Mouse (Mus musculus): ENCODE measurements around the gene Arhgap15.

DNA sequence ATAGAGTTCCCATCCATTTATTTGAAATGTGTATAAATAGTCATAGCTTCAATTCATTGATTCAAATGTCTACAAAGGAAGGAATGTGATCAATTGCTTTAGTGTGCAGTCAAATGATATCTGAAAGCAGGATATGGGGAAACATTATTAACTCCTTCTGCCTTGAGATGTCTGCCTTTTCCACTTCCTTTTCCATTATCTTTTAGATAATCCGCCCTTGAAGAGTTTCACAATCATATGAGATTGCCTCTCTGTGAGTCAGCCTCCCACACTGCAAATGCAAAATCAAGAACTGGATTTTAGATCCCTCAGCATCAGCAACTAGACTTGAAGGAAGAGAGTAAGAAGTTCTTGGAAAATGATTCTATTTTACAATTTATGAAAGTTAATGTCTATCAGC is 276.1 kb downstream of the Arhgap15 start:
- TF ChIP-seq POLR2A (IDR thresholded peaks at IDR 0.05; ENCODE audit: low read depth, low read length) = no peak
- TF ChIP-seq CTCF (conservative IDR thresholded peaks at IDR 0.05 in 1 of 2, IDR thresholded peaks at IDR 0.05 in 1 of 2; ENCODE audit: low read depth in 2 of 2, low read length in 2 of 2) = no peak
- TF ChIP-seq ELF1 (IDR thresholded peaks at IDR 0.05; ENCODE audit: low read depth, low read length) = no peak
- no peak for TF ChIP-seq BHLHE40 (IDR thresholded peaks at IDR 0.05; ENCODE audit: low read depth, low read length)
- no peak for TF ChIP-seq MAX (IDR thresholded peaks at IDR 0.05; ENCODE audit: low read length)
- no peak for TF ChIP-seq EP300 (IDR thresholded peaks at IDR 0.05; ENCODE audit: low read length)
- no peak for TF ChIP-seq CHD2 (IDR thresholded peaks at IDR 0.05; ENCODE audit: low read length)
- no peak for TF ChIP-seq NELFE (IDR thresholded peaks at IDR 0.05; ENCODE audit: low read depth, low read length)
- no peak for TF ChIP-seq MYC (IDR thresholded peaks at IDR 0.05; ENCODE audit: low read depth, low read length)
- TF ChIP-seq TBP (conservative IDR thresholded peaks at IDR 0.05; ENCODE audit: low read depth, low read length) = no peak
- TF ChIP-seq ZNF384 (IDR thresholded peaks at IDR 0.05; ENCODE audit: low read depth, low read length) = no peak
- no peak for TF ChIP-seq MAZ (IDR thresholded peaks at IDR 0.05; ENCODE audit: low read depth, low read length)
- no peak for TF ChIP-seq SMC3 (IDR thresholded peaks at IDR 0.05; ENCODE audit: low read depth, low read length)
- TF ChIP-seq JUND (conservative IDR thresholded peaks at IDR 0.05; ENCODE audit: low read depth, low read length) = no peak

Data from CH12.LX (cell line).